Mouse (Mus musculus) brain, embryonic 14.5 days (tissue): ENCODE data around the gene Cabs1.

ENCODE experiments used
- CTCF ChIP-seq: fragments of 200-500 bp; IDR thresholded peaks from 2 replicates; pipeline ENCODE4 v1.5.1; 2012; ENCODE audit warnings: inconsistent platforms, mild to moderate bottlenecking, moderate library complexity, borderline replicate concordance; ENCODE audit not compliant: insufficient read depth, insufficient read length; ENCODE audit errors: extremely low read depth
- POLR2A ChIP-seq: fragments of 200-500 bp; IDR thresholded peaks from 2 replicates; pipeline ENCODE4 v1.6.1; 2012; ENCODE audit warnings: mild to moderate bottlenecking, inconsistent platforms, borderline replicate concordance; ENCODE audit not compliant: poor library complexity, insufficient read depth, insufficient read length, severe bottlenecking; ENCODE audit errors: extremely low read depth

DNA sequence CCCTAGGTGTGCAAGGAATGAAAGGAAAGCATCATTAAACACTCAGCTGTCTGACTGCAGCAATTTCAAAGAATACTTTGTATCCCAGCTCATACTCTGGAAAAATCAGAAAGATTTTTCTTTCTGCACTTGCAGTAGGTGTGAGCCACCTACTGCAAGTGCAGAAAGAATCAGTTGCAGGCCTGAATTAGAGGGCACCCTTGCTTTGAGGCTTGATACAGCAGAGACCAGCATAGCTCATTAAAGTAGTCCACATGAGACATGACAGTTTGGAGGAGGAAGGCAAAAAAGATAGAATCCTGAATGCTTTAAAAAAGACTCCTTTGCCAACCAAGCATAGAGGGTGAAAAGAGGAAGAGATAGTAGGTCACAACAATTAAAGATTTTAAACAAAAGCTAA, 36.7 kb upstream of the Cabs1 start:
- TF ChIP-seq POLR2A (no peak), CTCF (no peak)
